Mouse (Mus musculus) retina, adult 2 months (tissue): ENCODE measurements around the gene Ina.

Source experiments
- DNase-seq: peaks from one replicate; pipeline ENCODE4 v3.0.0-alpha.2; 2012; ENCODE audit warnings: low read depth, low spot score

The Ina gene

DNA sequence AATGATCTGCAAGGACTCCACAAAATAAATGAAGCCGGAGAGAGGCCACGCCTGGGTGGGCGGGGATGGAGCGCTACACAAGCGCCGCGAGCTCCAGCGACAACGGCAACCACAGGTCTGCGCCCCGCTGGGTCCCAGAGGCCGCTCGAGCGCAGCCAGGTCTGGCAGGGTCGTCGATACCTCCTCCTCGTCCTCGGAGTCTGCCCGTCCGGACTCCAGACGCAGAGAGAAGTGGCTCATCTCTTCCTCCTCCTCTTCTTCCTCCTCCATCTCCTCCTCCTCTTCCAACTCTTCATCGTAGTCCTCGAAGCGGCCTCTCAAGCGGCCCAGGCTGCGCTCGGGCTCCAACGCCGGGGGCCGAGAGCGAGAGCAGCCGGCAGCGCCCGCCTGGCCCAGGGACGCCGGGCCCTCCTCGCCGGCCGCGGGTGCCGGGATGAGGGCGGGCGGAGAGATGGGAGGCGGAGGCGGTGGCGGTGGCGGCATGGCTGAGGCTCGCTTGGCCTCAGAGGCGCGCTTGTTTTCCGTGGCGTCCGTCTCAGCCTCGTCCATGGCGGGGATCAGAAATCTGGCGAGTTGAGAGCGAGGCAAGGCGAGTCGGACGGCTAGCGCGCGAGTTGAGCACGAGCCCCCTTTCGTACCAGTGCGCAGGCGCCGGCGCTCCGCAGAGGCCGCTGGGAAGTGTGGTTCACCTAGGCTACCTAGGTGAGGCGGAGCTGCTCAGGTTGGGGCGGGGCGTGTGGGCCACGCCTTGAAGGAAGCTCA is 36.0 kb downstream of the Ina start, which contains the start of gene Pcgf6:
Gene Pcgf6, minus strand, starts transcription at position 636 of the 762 bp plus-strand sequence.
- peak; percentile 70 for DNase-seq

DNA sequence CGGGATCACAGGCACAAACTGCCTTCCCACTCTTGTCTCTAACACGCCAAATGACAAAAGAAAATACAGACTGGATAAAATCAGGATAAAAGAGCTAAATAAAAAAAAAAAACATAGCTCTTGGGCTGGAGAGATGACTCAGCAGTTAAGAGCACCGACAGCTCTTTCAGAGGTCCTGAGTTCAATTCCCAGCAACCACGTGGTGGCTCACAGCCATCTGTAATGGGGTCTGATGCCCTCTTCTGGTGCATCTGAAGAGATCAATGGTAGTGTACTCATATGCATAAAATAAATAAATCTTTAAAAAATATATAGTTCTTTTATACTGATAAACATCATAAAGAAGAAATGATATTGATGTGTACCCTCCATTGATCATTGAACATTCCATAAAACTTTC is 38.4 kb downstream of the Ina start:
- no peak for DNase-seq

DNA sequence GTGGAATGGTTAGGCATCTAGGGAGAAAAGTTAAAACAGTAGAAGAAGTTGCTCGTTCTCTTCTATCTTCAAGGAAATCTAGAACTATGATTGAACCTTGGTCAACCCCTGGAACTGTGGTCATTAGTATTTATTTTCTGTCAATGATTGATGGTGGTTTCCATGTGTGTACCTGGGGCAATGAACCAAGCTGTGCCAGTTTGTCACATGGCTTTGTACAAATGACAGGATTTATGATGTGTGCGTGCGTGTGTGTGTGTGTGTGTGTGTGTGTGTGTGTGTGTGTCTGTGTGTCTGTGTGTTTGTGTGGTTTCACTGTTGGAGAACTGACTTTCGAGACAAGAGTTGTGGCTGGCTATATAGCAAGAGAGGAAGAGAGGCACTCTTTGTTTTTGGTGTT is 39.0 kb downstream of the Ina start:
- DNase-seq = no peak

DNA sequence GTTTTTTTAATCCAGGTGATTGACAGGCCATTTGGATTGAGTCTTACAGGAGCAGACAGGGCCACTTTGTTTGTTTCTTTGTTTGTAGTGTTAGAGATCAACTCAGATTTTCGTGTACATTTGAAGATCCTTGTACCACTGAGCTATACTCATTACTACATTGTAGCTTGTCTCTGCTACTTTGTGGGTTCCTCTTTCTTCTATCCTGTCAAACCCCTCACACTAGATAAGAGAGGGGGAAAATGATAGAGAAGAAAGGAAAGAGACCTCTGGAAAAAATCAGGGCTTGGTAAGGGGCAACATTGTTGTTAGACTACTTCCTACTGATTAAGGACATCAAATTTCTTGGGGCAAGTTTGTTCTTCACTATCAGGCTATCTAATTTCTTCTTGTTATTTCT is 43.2 kb downstream of the Ina start:
- DNase-seq = no peak

DNA sequence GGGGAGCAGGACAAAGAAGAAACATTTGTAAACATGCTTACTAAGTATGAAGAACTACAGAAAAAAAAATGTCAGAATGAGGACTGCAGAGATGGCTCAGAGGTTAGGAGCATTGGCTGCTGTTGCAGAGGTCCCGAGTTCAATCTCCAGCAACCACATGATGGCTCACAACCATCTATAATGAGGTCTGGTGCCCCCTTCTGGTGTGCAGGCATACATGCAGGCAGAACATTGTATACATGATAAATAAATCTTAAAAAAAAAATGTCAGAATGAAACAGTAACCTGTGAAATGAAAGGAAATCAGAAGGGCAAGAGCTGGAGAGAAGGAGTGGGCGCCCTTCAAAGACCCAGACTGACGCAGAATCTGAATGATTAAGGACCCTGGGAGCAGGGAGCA is 51.4 kb downstream of the Ina start:
- no peak for DNase-seq

DNA sequence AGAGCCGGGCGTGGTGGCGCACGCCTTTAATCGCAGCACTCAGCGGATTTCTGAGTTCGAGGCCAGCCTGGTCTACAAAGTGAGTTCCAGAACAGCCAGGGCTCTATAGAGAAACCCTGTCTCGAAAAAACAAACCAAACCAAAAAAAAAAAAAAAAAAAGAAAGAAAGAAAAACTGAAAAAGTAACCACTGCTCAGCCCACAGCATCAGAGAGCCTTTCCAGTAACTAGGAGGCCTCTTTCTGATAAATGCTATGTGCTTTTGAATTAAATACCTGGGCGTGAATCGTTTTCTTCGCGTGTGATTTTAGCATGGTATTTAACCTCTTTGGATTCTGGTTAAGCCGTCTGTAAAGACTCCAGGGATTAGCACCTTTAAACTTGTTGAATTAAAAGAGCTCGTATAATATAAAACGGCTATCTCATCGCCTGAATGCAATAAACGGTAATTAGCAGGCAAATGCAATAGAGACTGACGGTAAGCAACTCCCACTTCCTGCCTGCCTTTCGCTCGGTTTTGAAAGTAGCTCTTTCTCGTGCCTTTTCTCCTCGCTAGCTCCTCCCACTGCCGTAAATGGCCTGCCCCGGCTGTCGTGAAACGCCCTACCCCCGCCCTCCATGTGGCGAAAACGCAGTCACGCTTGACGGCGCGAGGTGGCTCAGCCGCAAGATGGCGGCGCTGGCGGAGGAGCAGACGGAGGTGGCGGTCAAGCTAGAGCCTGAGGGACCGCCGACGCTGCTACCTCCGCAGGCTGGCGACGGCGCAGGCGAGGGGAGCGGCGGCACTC is 52.8 kb downstream of the Ina start, which contains the start of gene Taf5:
Gene Taf5, plus strand, starts transcription at position 651 of the 787 bp plus-strand sequence.
- DNase-seq = peak; percentile 90

DNA sequence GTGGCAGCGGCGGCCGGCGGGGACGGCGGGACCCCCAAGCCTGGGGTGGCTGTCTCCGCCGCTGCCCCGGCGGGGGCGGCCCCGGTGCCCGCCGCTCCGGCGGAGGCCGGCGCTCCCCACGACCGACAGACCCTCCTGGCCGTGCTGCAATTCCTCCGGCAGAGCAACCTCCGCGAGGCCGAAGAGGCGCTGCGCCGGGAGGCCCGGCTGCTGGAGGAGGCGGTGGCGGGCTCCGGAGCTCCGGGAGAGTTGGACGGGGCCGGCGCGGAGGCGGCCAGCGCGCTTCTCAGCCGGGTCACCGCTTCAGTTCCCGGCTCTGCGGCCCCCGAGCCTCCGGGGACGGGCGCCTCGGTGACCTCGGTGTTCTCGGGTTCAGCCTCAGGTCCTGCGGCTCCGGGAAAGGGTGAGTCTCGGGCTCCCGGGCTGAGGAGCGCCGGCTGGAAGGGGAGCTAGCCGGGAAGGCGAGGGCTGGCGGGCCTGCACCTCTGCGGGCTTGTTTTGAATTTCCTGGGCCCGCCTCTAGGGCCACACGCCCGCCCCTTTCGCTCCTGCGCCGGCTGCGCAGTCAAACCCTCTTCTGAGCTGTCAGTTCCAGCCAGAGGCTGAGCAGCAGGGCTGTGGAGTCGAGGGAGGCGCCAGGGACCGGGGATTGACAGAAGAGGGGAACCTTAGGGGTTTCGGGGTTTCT is 53.6 kb downstream of the Ina start:
- no peak for DNase-seq
